Mouse (Mus musculus) midbrain, embryonic 14.5 days (tissue): ENCODE measurements around the gene Gse1. TPM values are rescaled to one million over a fixed set of nuclear protein-coding genes. Genes with fewer than 3 reads are reported as not detected.

Experiments
- ATAC-seq: fragments of 200-750 bp; cut with Nextera tagmentation; 2 replicates; pipeline ENCODE4 v1.8.0; 2017; ENCODE audit warnings: moderate number of reproducible peaks, moderate library complexity; ENCODE audit not compliant: low FRiP score, low TSS enrichment
- DNase-seq: peaks from one replicate; pipeline ENCODE4 v3.0.0-alpha.2; 2015
- H3K27ac ChIP-seq: fragments of 300-500 bp; sonication (generic); replicated peaks from 2 replicates; pipeline ENCODE4 v1.5.1; 2014; ENCODE audit warnings: mild to moderate bottlenecking, low read depth, low read length, moderate library complexity
- H3K27me3 ChIP-seq: fragments of 300-500 bp; sonication (generic); 2 replicates; pipeline ENCODE4 v1.6.1; 2014; ENCODE audit warnings: low read length, control low read depth, mixed read lengths; ENCODE audit not compliant: control insufficient read depth, insufficient read depth
- H3K36me3 ChIP-seq: fragments of 300-500 bp; sonication (generic); 2 replicates; pipeline ENCODE4 v1.6.1; 2014; ENCODE audit warnings: low read length, control low read depth; ENCODE audit not compliant: control insufficient read depth, insufficient read depth
- H3K4me1 ChIP-seq: fragments of 300-500 bp; sonication (generic); 2 replicates; pipeline ENCODE4 v1.6.1; 2014; ENCODE audit warnings: mild to moderate bottlenecking, antibody characterized with exemption, low read length, control low read depth; ENCODE audit not compliant: control insufficient read depth, insufficient read depth
- H3K4me2 ChIP-seq: fragments of 300-500 bp; sonication (generic); 2 replicates; pipeline ENCODE4 v1.6.1; 2014; ENCODE audit warnings: mild to moderate bottlenecking, low read length, moderate library complexity
- H3K4me3 ChIP-seq: fragments of 300-500 bp; sonication (generic); replicated peaks from 2 replicates; pipeline ENCODE4 v1.5.1; 2014; ENCODE audit warnings: low read depth, low read length
- H3K9ac ChIP-seq: fragments of 300-500 bp; sonication (generic); replicated peaks from 2 replicates; pipeline ENCODE4 v1.6.1; 2014; ENCODE audit warnings: mild to moderate bottlenecking, low read length, moderate library complexity
- H3K9me3 ChIP-seq: fragments of 300-500 bp; sonication (generic); 2 replicates; pipeline ENCODE4 v1.6.1; 2016; ENCODE audit warnings: low read length, control low read depth, mixed read lengths; ENCODE audit not compliant: control insufficient read depth
- WGBS: fragments of 180-500 bp; shearing (Covaris S2); extraction: QIAGEN DNeasy Blood & Tissue Kit; methylation state at CpG from one replicate; pipeline ENCODE4 v1.1.7; 2014; 5-methylcytosine and 5-hydroxymethylcytosine counted together
- polyA plus RNA-seq: library from polyadenylated mRNA; unstranded; fragments of >200 nt; fragmentation: Nextera tagmentation; extraction: Ambion mirVana; gene quantifications from 2 replicates; pipeline ENCODE4 v1.2.1, GENCODE M21; 2014

Gene Gse1
- polyA plus RNA-seq, 1 experiment from 2014 or later = 28.6 TPM

DNA sequence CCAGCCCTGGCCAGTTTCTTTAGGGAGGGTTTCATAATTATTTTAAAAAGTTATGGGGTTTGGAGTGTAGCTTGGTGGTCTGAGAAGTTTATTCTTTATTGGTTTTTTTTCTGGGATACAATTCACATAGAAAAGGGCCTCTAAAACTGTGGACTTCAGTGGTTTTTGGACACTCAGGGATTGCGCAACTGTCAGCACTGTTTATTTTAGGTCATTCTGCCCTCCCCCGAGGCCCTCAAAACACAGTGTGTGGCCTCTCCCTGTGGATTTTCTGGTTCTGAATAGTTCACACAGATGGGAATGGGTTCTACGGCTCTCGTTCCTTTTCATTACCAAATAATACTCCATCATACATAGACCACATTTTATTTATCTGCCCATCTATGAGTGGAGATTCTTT lies 15.0 kb downstream of the Gse1 start:
- Histone ChIP-seq H3K36me3 (no peaks in the 10 kb centered on the region), H3K27ac (no peak overlapping the region), H3K4me2 (no peak overlapping the region), H3K4me1 (no peaks in the 10 kb centered on the region), H3K9ac (no peak overlapping the region), H3K9me3 (no peaks in the 10 kb centered on the region), H3K27me3 (no peaks in the 10 kb centered on the region), H3K4me3 (no peak overlapping the region)
- 94% methylated on average over 4 of the region's 4 CpGs for WGBS
- DNase-seq = no peak
- no peak for ATAC-seq

DNA sequence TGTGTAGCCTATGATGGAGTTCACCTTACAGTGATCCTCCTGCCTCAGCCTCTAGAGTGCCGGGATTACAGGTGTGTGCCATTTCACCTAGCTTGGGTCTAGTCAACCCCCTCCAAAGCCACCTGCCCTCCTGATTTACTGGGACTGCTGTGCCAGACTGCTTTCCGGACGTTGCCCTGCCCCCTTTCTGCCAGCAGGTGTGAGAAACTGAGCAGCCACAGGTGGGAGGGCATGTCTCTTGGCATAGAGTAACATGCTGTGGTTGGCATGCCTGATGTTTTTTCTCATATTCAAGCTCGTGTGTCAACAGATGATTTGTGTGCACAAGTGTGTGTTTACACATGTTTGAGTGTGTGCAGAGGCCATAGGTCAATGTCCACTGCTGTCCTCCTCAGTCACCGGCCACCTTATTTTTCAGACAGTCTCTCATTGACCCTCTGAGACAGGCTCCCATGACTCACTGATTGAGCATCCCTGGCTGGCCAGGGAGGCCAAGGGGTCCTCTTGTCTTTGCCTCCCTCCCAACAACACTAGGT lies 15.7 kb downstream of the Gse1 start:
- no peak for DNase-seq
- Histone ChIP-seq H3K36me3 (no peaks in the 10 kb centered on the region), H3K9me3 (no peaks in the 10 kb centered on the region), H3K27me3 (no peaks in the 10 kb centered on the region), H3K4me1 (no peaks in the 10 kb centered on the region), H3K4me3 (no peak overlapping the region), H3K9ac (no peak overlapping the region), H3K4me2 (no peak overlapping the region), H3K27ac (no peak overlapping the region)
- 93% methylated on average over 5 of the region's 5 CpGs for WGBS
- no peak for ATAC-seq

DNA sequence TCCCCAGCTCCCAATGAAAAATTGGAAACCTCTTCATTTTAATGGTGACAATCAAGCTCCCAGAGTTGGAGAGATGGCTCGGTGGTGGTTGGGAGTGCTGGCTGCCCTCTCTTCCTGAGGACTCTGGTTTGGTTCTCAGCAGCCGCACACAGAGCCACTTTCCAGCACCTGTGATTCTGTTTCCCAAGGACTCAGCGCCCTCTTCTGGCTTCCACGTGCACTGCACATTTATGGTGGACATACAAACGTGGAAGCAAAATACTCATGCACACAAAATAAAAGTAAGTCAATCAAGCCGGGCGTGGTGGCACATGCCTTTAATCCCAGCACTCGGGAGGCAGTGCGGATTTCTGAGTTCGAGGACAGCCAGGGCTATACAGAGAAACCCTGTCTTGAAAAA lies 16.3 kb downstream of the Gse1 start:
- 92% methylated on average over 10 of the region's 10 CpGs for WGBS

DNA sequence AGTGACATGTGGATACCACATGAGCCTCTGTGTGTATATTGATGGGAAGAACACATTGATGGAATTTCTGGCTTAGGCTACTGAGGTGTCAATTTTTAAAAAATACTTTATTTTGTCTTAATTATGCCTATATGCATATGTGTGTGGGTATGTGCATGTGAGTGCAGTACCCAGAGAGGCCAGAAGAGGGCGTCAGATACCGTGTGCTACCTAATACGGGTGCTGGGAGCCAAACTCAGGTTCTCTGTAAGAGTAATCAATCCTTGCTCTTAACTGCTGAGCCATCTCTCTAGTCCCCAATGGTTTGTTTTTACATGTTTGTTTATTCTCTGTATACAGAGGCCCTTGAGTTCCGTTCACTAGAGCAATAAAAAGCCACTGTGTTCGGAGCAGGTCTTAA lies 19.4 kb downstream of the Gse1 start:
- Histone ChIP-seq H3K27me3 (no peaks in the 10 kb centered on the region), H3K4me3 (no peak overlapping the region), H3K27ac (no peak overlapping the region), H3K9ac (no peak overlapping the region), H3K9me3 (no peaks in the 10 kb centered on the region), H3K4me1 (peaks cover 15% of the 10 kb centered on the region), H3K4me2 (no peak overlapping the region), H3K36me3 (no peaks in the 10 kb centered on the region)
- 83% methylated on average over 5 of the region's 5 CpGs for WGBS
- ATAC-seq (no peak), DNase-seq (no peak)

More for the DNA sequence above, 16.3 kb downstream of the Gse1 start:
- H3K36me3 ChIP-seq = no peaks in the 10 kb centered on the region
- no peak overlapping the region for H3K4me3 ChIP-seq
- H3K27ac ChIP-seq = no peak overlapping the region
- no peaks in the 10 kb centered on the region for H3K9me3 ChIP-seq
- H3K27me3 ChIP-seq = no peaks in the 10 kb centered on the region
- no peak for DNase-seq
- no peak overlapping the region for H3K9ac ChIP-seq
- no peaks in the 10 kb centered on the region for H3K4me1 ChIP-seq
- H3K4me2 ChIP-seq = no peak overlapping the region
- no peak for ATAC-seq

DNA sequence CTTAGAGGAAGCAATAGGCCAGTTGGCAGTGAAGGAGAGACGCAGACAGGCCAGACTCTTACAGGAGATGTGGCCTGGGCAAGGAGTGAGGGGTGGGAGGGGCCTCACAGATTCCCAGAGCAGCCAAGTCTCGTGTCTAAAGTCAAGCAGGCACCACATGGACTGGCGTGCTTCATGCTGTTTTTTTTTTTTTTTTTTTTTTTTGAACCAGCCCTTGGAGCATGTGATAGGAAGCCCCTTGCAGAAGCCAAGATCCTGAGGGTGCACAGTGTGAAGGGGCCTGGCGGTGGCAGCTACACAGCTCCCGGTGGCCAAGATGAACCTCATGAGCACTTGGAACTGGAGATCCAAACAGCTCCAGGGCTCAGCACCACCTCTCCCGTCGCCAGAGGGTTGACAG lies 19.8 kb downstream of the Gse1 start:
- H3K4me1 ChIP-seq = peaks cover 15% of the 10 kb centered on the region
- no peaks in the 10 kb centered on the region for H3K9me3 ChIP-seq
- H3K27ac ChIP-seq = no peak overlapping the region
- 89% methylated on average over 7 of the region's 7 CpGs for WGBS
- H3K27me3 ChIP-seq = no peaks in the 10 kb centered on the region
- H3K36me3 ChIP-seq = no peaks in the 10 kb centered on the region
- no peak overlapping the region for H3K4me2 ChIP-seq
- no peak overlapping the region for H3K9ac ChIP-seq
- H3K4me3 ChIP-seq = no peak overlapping the region
- DNase-seq = no peak
- no peak for ATAC-seq

DNA sequence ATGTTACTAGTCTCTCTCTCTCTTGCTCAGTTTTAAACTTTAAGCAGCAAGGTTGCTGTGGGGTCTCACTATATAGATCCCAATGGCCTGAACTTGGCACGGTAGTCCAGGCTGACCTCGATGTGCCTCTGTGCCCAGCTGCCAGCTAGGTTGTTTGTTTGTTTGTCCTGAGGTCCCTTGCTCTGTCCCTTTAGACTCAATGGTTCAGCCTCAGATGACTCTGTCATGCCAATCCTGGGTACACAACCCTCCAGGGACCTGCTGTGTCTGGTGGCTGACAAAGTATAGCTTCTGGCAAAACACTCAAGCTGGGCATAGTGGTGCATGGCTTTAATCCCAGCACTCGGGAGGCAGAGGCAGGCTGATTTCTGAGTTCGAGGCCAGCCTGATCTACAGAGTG lies 20.2 kb downstream of the Gse1 start:
- DNase-seq (no peak), ATAC-seq (no peak)
- no peak overlapping the region for H3K4me3 ChIP-seq
- H3K4me2 ChIP-seq = no peak overlapping the region
- WGBS = 95% methylated on average over 4 of the region's 4 CpGs
- H3K36me3 ChIP-seq = no peaks in the 10 kb centered on the region
- no peak overlapping the region for H3K9ac ChIP-seq
- no peaks in the 10 kb centered on the region for H3K9me3 ChIP-seq
- H3K4me1 ChIP-seq = peaks cover 15% of the 10 kb centered on the region
- H3K27ac ChIP-seq = no peak overlapping the region
- no peaks in the 10 kb centered on the region for H3K27me3 ChIP-seq

DNA sequence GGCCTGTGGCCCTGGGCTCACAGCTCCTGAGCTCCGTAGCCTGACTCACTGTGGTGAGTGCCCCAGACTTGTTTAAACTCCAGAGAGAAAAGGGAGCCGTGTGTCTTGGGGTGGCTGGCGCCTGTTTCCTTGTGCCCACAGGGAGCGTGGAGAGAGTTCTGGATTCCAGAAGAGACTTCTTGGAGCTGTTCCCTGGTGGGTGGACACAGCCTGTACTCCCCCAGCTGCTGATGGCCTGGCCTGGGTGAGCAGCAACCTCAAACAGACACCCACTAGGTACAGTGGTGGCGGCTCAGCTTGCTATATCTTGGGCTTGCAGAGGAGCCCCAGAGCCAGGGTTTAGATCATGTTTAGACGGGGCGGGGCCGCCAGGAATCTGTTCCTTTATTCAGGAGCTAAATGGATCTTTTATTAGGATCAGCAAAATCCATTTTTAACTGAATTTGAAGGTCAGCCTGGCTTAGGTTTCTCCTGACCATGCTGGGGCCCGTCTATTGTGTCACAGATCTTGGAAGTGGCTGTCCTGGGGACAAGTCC lies 21.6 kb downstream of the Gse1 start:
- no peak for DNase-seq
- ATAC-seq = no peak

DNA sequence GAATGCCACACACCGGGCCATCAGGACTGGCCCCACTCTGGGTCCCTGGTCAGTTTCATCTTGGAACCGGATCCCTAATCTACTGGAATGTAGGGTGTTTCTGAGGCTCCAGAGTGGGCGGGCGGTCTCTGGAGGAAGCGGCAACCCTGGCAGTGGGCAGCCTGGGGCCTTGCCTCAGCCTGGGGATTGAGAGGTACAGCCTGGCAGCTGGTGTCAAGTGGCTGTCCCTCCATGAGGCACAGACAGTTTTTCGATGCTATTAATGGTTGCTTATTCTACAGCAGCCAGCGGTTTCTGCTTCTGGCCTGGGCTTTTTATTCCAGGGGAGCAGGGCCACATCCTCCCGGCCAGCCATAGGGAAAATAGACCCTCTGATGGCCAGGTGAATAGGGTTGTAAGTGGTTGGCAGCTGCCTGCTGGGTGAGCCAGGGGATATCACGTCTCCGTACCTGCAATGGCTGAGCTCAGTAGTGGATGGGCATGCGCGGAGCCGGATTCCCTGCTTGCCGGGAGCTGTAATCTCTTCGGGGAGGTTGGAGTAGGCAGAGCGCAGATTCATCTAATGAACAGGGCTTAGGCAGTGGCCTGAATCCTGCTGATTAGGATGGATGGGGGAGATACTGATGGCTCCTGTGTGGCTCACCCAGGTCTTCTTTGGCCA lies 22.6 kb downstream of the Gse1 start:
- 0 out of 2 replicates have a peak overlapping the region, but pooled peaks have one; percentile 10 for H3K9ac ChIP-seq
- H3K4me1 ChIP-seq = peaks cover 15% of the 10 kb centered on the region
- H3K27me3 ChIP-seq = no peaks in the 10 kb centered on the region
- no peaks in the 10 kb centered on the region for H3K9me3 ChIP-seq
- H3K4me2 ChIP-seq = peak overlapping the region; percentile 15; the same call in 1 of the 2 replicates
- no peak; the same call in 1 of the 2 replicates for ATAC-seq
- H3K36me3 ChIP-seq = no peaks in the 10 kb centered on the region
- 54% methylated on average over 16 of the region's 16 CpGs for WGBS
- peak overlapping the region; percentile 77 for H3K27ac ChIP-seq
- peak; percentile 82 for DNase-seq
- H3K4me3 ChIP-seq = no peak overlapping the region

More for the DNA sequence above, 21.6 kb downstream of the Gse1 start:
- no peak overlapping the region for H3K9ac ChIP-seq
- 81% methylated on average over 9 of the region's 9 CpGs for WGBS
- H3K4me3 ChIP-seq = no peak overlapping the region
- no peaks in the 10 kb centered on the region for H3K9me3 ChIP-seq
- H3K27ac ChIP-seq = no peak overlapping the region
- H3K27me3 ChIP-seq = no peaks in the 10 kb centered on the region
- peaks cover 15% of the 10 kb centered on the region for H3K4me1 ChIP-seq
- no peak overlapping the region for H3K4me2 ChIP-seq
- H3K36me3 ChIP-seq = no peaks in the 10 kb centered on the region
